Mouse (Mus musculus): ENCODE data around the gene Cog8. TPM values are rescaled to one million over a fixed set of nuclear protein-coding genes. Genes with fewer than 3 reads are reported as not detected.

The Cog8 gene
- polyA plus RNA-seq (2014; fragmentation: Nextera tagmentation; extraction: Ambion mirVana): 32.8 and 39.0 TPM in 2 replicates

GRCm38 (mm10) chr8:107056076-107056972, at the start of gene Cog8, which contains the start of gene Nip7:
Gene Cog8 (minus strand): TSS chr8:107056689.
Gene Nip7 (plus strand): TSS chr8:107056877.
- Histone ChIP-seq H3K27me3 (replicated peaks; ENCODE audit: control insufficient read depth, insufficient read depth, low read length) (no peaks in the 10 kb centered on the region), H3K9me3 (ENCODE audit: control insufficient read depth, low read length) (no peaks in the 10 kb centered on the region), H3K4me1 (ENCODE audit: control insufficient read depth, insufficient read depth, low read length) (peaks cover 14% of the 10 kb centered on the region), H3K9ac (ENCODE audit: low read depth, low read length) (peak within 1 kb of the TSS; percentile 88), H3K4me3 (ENCODE audit: low read depth, low read length) (peak within 1 kb of the TSS; percentile 90), H3K27ac (replicated peaks; ENCODE audit: low read depth, low read length) (peak within 1 kb of the TSS; percentile 76; the same call in 1 of the 2 replicates), H3K36me3 (ENCODE audit: control insufficient read depth, insufficient read depth, low read length) (peaks cover 55% of the 10 kb centered on the region), H3K4me2 (ENCODE audit: low read depth, low read length) (peak within 1 kb of the TSS; percentile 87)
- peak; percentile 99 for DNase-seq (ENCODE audit: low spot score)
- 2% methylated on average over 54 of the region's 88 CpGs for WGBS
- peak; percentile 98 for ATAC-seq (ENCODE audit: low read depth)

GRCm38 (mm10) chr8:107104547-107104946, 48.1 kb upstream of the Cog8 start:
- DNase-seq (ENCODE audit: low spot score) (peak; percentile 76), ATAC-seq (ENCODE audit: low read depth) (peak; percentile 57; the same call in 1 of the 2 replicates)
- WGBS: 13% methylated on average over 4 of the region's 4 CpGs
- Histone ChIP-seq H3K4me1 (ENCODE audit: control insufficient read depth, insufficient read depth, low read length) (no peaks in the 10 kb centered on the region; the same call in 1 of the 2 replicates), H3K27me3 (replicated peaks; ENCODE audit: control insufficient read depth, insufficient read depth, low read length) (no peaks in the 10 kb centered on the region), H3K9me3 (ENCODE audit: control insufficient read depth, low read length) (no peaks in the 10 kb centered on the region), H3K27ac (replicated peaks; ENCODE audit: low read depth, low read length) (no peak overlapping the region), H3K4me3 (ENCODE audit: low read depth, low read length) (no peak overlapping the region), H3K36me3 (ENCODE audit: control insufficient read depth, insufficient read depth, low read length) (no peaks in the 10 kb centered on the region), H3K4me2 (ENCODE audit: low read depth, low read length) (no peak overlapping the region), H3K9ac (ENCODE audit: low read depth, low read length) (no peak overlapping the region)

GRCm38 (mm10) chr8:107100635-107101034, 44.1 kb upstream of the Cog8 start:
- DNase-seq (ENCODE audit: low spot score): peak; percentile 41
- H3K27ac ChIP-seq (replicated peaks; ENCODE audit: low read depth, low read length): no peak overlapping the region
- no peak for ATAC-seq (ENCODE audit: low read depth)
- no peak overlapping the region for H3K4me3 ChIP-seq (ENCODE audit: low read depth, low read length)
- H3K27me3 ChIP-seq (replicated peaks; ENCODE audit: control insufficient read depth, insufficient read depth, low read length): no peaks in the 10 kb centered on the region
- H3K9ac ChIP-seq (ENCODE audit: low read depth, low read length): no peak overlapping the region
- H3K4me2 ChIP-seq (ENCODE audit: low read depth, low read length): no peak overlapping the region
- no peaks in the 10 kb centered on the region for H3K4me1 ChIP-seq (ENCODE audit: control insufficient read depth, insufficient read depth, low read length)
- no peaks in the 10 kb centered on the region for H3K36me3 ChIP-seq (ENCODE audit: control insufficient read depth, insufficient read depth, low read length)
- 55% methylated on average over 2 of the region's 2 CpGs for WGBS
- no peaks in the 10 kb centered on the region for H3K9me3 ChIP-seq (ENCODE audit: control insufficient read depth, low read length)

GRCm38 (mm10) chr8:107096366-107097036, 40.0 kb upstream of the Cog8 start, which contains the start of gene Terf2:
Gene Terf2 (minus strand): TSS chr8:107096547.
- Histone ChIP-seq H3K4me2 (ENCODE audit: low read depth, low read length) (peak within 1 kb of the TSS; percentile 74), H3K27me3 (replicated peaks; ENCODE audit: control insufficient read depth, insufficient read depth, low read length) (no peaks in the 10 kb centered on the region), H3K4me3 (ENCODE audit: low read depth, low read length) (peak within 1 kb of the TSS; percentile 88), H3K36me3 (ENCODE audit: control insufficient read depth, insufficient read depth, low read length) (peaks cover 22% of the 10 kb centered on the region; the same call in 1 of the 2 replicates), H3K4me1 (ENCODE audit: control insufficient read depth, insufficient read depth, low read length) (peaks cover 10% of the 10 kb centered on the region), H3K9me3 (ENCODE audit: control insufficient read depth, low read length) (no peaks in the 10 kb centered on the region), H3K9ac (ENCODE audit: low read depth, low read length) (peak within 1 kb of the TSS; percentile 94), H3K27ac (replicated peaks; ENCODE audit: low read depth, low read length) (peak within 1 kb of the TSS; percentile 93)
- 7% methylated on average over 15 of the region's 39 CpGs for WGBS
- peak; percentile 97 for ATAC-seq (ENCODE audit: low read depth)
- peak; percentile 98 for DNase-seq (ENCODE audit: low spot score)

GRCm38 (mm10) chr8:107095717-107096365, 39.4 kb upstream of the Cog8 start:
- H3K9me3 ChIP-seq (ENCODE audit: control insufficient read depth, low read length): no peaks in the 10 kb centered on the region
- no peaks in the 10 kb centered on the region for H3K27me3 ChIP-seq (replicated peaks; ENCODE audit: control insufficient read depth, insufficient read depth, low read length)
- peak overlapping the region; percentile 74 for H3K4me2 ChIP-seq (ENCODE audit: low read depth, low read length)
- ATAC-seq (ENCODE audit: low read depth) (peak; percentile 78), DNase-seq (ENCODE audit: low spot score) (peak; percentile 42)
- peak overlapping the region; percentile 88 for H3K4me3 ChIP-seq (ENCODE audit: low read depth, low read length)
- peak overlapping the region; percentile 93 for H3K27ac ChIP-seq (replicated peaks; ENCODE audit: low read depth, low read length)
- WGBS: under 1% methylated on average over 25 of the region's 53 CpGs
- peak overlapping the region; percentile 94 for H3K9ac ChIP-seq (ENCODE audit: low read depth, low read length)
- H3K36me3 ChIP-seq (ENCODE audit: control insufficient read depth, insufficient read depth, low read length): peaks cover 27% of the 10 kb centered on the region
- H3K4me1 ChIP-seq (ENCODE audit: control insufficient read depth, insufficient read depth, low read length): peaks cover 10% of the 10 kb centered on the region

GRCm38 (mm10) chr8:107090531-107090930, 34.0 kb upstream of the Cog8 start:
- Histone ChIP-seq H3K4me2 (ENCODE audit: low read depth, low read length) (no peak overlapping the region), H3K4me1 (ENCODE audit: control insufficient read depth, insufficient read depth, low read length) (peaks cover 10% of the 10 kb centered on the region), H3K9me3 (ENCODE audit: control insufficient read depth, low read length) (no peaks in the 10 kb centered on the region), H3K27ac (replicated peaks; ENCODE audit: low read depth, low read length) (no peak overlapping the region), H3K9ac (ENCODE audit: low read depth, low read length) (no peak overlapping the region), H3K4me3 (ENCODE audit: low read depth, low read length) (no peak overlapping the region), H3K27me3 (replicated peaks; ENCODE audit: control insufficient read depth, insufficient read depth, low read length) (no peaks in the 10 kb centered on the region), H3K36me3 (ENCODE audit: control insufficient read depth, insufficient read depth, low read length) (peaks cover 75% of the 10 kb centered on the region)
- ATAC-seq (ENCODE audit: low read depth) (no peak), DNase-seq (ENCODE audit: low spot score) (no peak)
- WGBS: 97% methylated on average over 7 of the region's 7 CpGs

GRCm38 (mm10) chr8:107088526-107089063, 32.1 kb upstream of the Cog8 start:
- H3K27ac ChIP-seq (replicated peaks; ENCODE audit: low read depth, low read length): no peak overlapping the region
- no peaks in the 10 kb centered on the region for H3K9me3 ChIP-seq (ENCODE audit: control insufficient read depth, low read length)
- H3K4me3 ChIP-seq (ENCODE audit: low read depth, low read length): no peak overlapping the region
- peaks cover 80% of the 10 kb centered on the region for H3K36me3 ChIP-seq (ENCODE audit: control insufficient read depth, insufficient read depth, low read length)
- no peaks in the 10 kb centered on the region for H3K27me3 ChIP-seq (replicated peaks; ENCODE audit: control insufficient read depth, insufficient read depth, low read length)
- no peaks in the 10 kb centered on the region for H3K4me1 ChIP-seq (ENCODE audit: control insufficient read depth, insufficient read depth, low read length)
- ATAC-seq (ENCODE audit: low read depth): no peak
- WGBS: 92% methylated on average over 5 of the region's 5 CpGs
- no peak overlapping the region for H3K4me2 ChIP-seq (ENCODE audit: low read depth, low read length)
- no peak for DNase-seq (ENCODE audit: low spot score)
- H3K9ac ChIP-seq (ENCODE audit: low read depth, low read length): no peak overlapping the region

GRCm38 (mm10) chr8:107086018-107086417, 29.5 kb upstream of the Cog8 start:
- peaks cover 86% of the 10 kb centered on the region for H3K36me3 ChIP-seq (ENCODE audit: control insufficient read depth, insufficient read depth, low read length)

More at GRCm38 (mm10) chr8:107086018-107086417, 29.5 kb upstream of the Cog8 start:
- no peaks in the 10 kb centered on the region for H3K4me1 ChIP-seq (ENCODE audit: control insufficient read depth, insufficient read depth, low read length)
- H3K27ac ChIP-seq (replicated peaks; ENCODE audit: low read depth, low read length): no peak overlapping the region
- WGBS: 95% methylated on average over 5 of the region's 5 CpGs
- DNase-seq (ENCODE audit: low spot score) (no peak), ATAC-seq (ENCODE audit: low read depth) (no peak)
- no peak overlapping the region for H3K9ac ChIP-seq (ENCODE audit: low read depth, low read length)
- no peak overlapping the region for H3K4me2 ChIP-seq (ENCODE audit: low read depth, low read length)
- H3K4me3 ChIP-seq (ENCODE audit: low read depth, low read length): no peak overlapping the region
- no peaks in the 10 kb centered on the region for H3K9me3 ChIP-seq (ENCODE audit: control insufficient read depth, low read length)
- no peaks in the 10 kb centered on the region for H3K27me3 ChIP-seq (replicated peaks; ENCODE audit: control insufficient read depth, insufficient read depth, low read length)

All from embryonic facial prominence, embryonic 14.5 days (tissue).